Mouse (Mus musculus): Measurements from ENCODE around the gene Dpysl4. TPM values are rescaled to one million over a fixed set of nuclear protein-coding genes. Genes with fewer than 3 reads are reported as not detected.

Dpysl4 gene
- polyA plus RNA-seq (2014; fragmentation: Nextera tagmentation; extraction: Ambion mirVana): 4.8 and 5.0 TPM in 2 replicates

DNA sequence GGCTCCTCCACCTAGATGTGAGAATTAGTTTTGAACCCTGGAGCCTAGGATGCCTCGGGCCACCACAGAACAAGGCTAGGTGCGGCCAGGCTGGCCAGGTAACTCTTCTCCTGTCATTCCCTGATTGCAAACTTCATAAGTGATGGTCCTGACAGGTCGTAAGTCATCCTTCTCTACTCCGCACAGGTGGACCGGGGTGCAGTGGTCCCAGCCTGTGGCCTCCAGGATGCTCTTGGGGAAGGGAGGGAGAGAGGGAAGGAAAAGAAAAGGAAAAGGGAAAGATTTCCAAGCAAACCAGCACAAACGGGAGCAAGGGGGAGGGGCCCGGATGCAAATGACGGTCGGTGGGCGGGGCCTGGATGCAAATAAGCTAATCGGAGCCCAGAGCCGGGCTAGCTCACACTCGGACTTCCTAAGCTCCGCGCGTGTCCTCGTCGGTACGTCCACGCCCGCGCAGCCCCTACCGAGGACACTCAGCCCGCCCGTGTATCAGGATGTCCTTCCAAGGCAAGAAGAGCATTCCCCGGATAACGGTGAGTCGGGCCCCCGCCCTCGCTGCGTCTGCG is at the start of gene Dpysl4:
Gene Dpysl4, plus strand, starts transcription at position 373 of the 566 bp plus-strand sequence.
- WGBS: 7% methylated on average over 32 of the region's 32 CpGs
- H3K4me1 ChIP-seq (replicated peaks; ENCODE audit: control insufficient read depth, insufficient read depth, low read length): no peaks in the 10 kb centered on the region
- ATAC-seq (replicated peaks; ENCODE audit: low FRiP score) (peak; percentile 47; the same call in 1 of the 2 replicates), DNase-seq (ENCODE audit: low spot score) (peak; percentile 59)
- H3K9me3 ChIP-seq (ENCODE audit: control insufficient read depth, low read length): no peaks in the 10 kb centered on the region
- H3K36me3 ChIP-seq (ENCODE audit: control insufficient read depth, insufficient read depth, low read length): no peaks in the 10 kb centered on the region
- no peak within 1 kb of the TSS for H3K27ac ChIP-seq (ENCODE audit: low read depth, low read length)
- peak within 1 kb of the TSS; percentile 52 for H3K4me3 ChIP-seq (ENCODE audit: low read depth, low read length)
- peaks cover 33% of the 10 kb centered on the region for H3K27me3 ChIP-seq (replicated peaks; ENCODE audit: control insufficient read depth, insufficient read depth, low read length)
- H3K4me2 ChIP-seq: peak within 1 kb of the TSS; percentile 68
- H3K9ac ChIP-seq (ENCODE audit: low read depth, low read length): peak within 1 kb of the TSS; percentile 26; the same call in 1 of the 2 replicates

DNA sequence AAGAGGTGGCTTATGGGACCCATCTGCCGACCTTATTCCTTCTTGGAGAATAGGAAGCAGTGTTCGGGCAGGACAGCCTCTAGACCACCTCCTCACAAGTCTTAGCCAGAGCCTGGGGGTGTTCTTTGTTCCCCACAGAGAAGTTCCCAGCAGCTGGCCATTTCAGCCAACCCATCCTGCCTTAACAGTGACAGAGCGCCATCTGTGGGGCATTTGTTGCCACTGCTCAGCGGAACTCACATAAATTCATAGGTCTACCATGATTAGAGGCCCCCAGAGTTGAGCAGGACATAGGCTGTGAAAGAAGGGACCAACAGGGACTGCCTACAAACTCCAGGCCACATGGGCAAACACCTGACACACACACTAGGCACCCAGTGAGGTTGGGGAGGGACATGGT is 22.4 kb upstream of the Dpysl4 start:
- no peak overlapping the region for H3K27ac ChIP-seq (ENCODE audit: low read depth, low read length)
- no peak for DNase-seq (ENCODE audit: low spot score)
- WGBS: 45% methylated on average over 4 of the region's 4 CpGs
- H3K9me3 ChIP-seq (ENCODE audit: control insufficient read depth, low read length): no peaks in the 10 kb centered on the region
- H3K27me3 ChIP-seq (replicated peaks; ENCODE audit: control insufficient read depth, insufficient read depth, low read length): no peaks in the 10 kb centered on the region
- H3K4me1 ChIP-seq (replicated peaks; ENCODE audit: control insufficient read depth, insufficient read depth, low read length): no peaks in the 10 kb centered on the region
- no peak overlapping the region for H3K4me2 ChIP-seq
- no peak for ATAC-seq (replicated peaks; ENCODE audit: low FRiP score)
- no peaks in the 10 kb centered on the region for H3K36me3 ChIP-seq (ENCODE audit: control insufficient read depth, insufficient read depth, low read length)
- H3K4me3 ChIP-seq (ENCODE audit: low read depth, low read length): no peak overlapping the region
- H3K9ac ChIP-seq (ENCODE audit: low read depth, low read length): no peak overlapping the region

DNA sequence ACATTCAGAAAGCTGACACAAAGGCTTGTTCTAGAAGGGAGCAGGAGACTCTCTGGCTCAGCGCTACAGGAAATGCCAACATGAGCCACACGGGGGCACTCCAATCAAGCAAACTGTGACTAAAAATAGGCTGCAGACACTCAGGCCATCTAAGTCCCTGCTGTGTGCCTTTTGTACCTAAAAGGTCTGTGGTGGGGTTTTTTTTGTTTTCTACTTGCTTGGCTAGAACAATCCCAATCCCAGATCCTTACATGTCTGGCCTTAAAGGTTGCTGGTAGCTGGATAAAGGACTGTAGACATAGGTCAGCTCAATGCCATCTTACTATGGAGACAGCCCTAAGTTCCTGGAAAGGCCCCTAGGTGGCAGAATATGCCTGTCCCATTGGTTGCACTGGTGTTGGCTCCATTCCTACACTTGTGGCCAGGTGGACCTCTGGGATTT is 17.6 kb upstream of the Dpysl4 start:
- H3K4me2 ChIP-seq: no peak overlapping the region
- peak; percentile 67 for DNase-seq (ENCODE audit: low spot score)
- no peaks in the 10 kb centered on the region for H3K36me3 ChIP-seq (ENCODE audit: control insufficient read depth, insufficient read depth, low read length)
- no peak overlapping the region for H3K9ac ChIP-seq (ENCODE audit: low read depth, low read length)
- H3K4me1 ChIP-seq (replicated peaks; ENCODE audit: control insufficient read depth, insufficient read depth, low read length): no peaks in the 10 kb centered on the region
- no peak overlapping the region for H3K4me3 ChIP-seq (ENCODE audit: low read depth, low read length)
- no peak overlapping the region for H3K27ac ChIP-seq (ENCODE audit: low read depth, low read length)
- no peaks in the 10 kb centered on the region for H3K9me3 ChIP-seq (ENCODE audit: control insufficient read depth, low read length)
- 0 out of 2 replicates have a peak, but pooled peaks have one; percentile 43 for ATAC-seq (replicated peaks; ENCODE audit: low FRiP score)
- WGBS: 1% methylated on average over 2 of the region's 2 CpGs
- no peaks in the 10 kb centered on the region for H3K27me3 ChIP-seq (replicated peaks; ENCODE audit: control insufficient read depth, insufficient read depth, low read length)

DNA sequence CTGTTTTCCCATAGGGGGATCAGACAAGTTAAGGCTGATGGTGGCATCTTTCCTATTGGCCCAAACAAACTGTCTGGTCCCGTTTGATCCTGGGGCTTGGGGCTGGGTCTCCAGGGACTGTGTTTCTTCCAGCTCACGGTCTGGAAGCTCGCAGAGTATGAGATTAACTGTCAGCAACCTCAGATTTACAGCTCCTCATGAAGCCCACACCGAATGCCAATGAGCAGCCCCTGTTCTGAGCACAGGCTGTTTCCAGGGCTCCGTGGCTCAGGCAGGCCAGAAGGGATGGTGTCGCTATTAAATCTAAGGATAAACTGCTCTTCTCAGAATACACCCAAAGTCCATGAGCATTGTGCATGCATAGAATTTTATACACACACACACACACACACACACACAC is 11.6 kb upstream of the Dpysl4 start:
- Histone ChIP-seq H3K4me1 (replicated peaks; ENCODE audit: control insufficient read depth, insufficient read depth, low read length) (no peaks in the 10 kb centered on the region), H3K9ac (ENCODE audit: low read depth, low read length) (no peak overlapping the region), H3K9me3 (ENCODE audit: control insufficient read depth, low read length) (no peaks in the 10 kb centered on the region), H3K27ac (ENCODE audit: low read depth, low read length) (no peak overlapping the region), H3K4me3 (ENCODE audit: low read depth, low read length) (no peak overlapping the region), H3K27me3 (replicated peaks; ENCODE audit: control insufficient read depth, insufficient read depth, low read length) (no peaks in the 10 kb centered on the region), H3K36me3 (ENCODE audit: control insufficient read depth, insufficient read depth, low read length) (no peaks in the 10 kb centered on the region), H3K4me2 (no peak overlapping the region)
- no peak for DNase-seq (ENCODE audit: low spot score)
- no peak for ATAC-seq (replicated peaks; ENCODE audit: low FRiP score)
- WGBS: 42% methylated on average over 6 of the region's 6 CpGs

DNA sequence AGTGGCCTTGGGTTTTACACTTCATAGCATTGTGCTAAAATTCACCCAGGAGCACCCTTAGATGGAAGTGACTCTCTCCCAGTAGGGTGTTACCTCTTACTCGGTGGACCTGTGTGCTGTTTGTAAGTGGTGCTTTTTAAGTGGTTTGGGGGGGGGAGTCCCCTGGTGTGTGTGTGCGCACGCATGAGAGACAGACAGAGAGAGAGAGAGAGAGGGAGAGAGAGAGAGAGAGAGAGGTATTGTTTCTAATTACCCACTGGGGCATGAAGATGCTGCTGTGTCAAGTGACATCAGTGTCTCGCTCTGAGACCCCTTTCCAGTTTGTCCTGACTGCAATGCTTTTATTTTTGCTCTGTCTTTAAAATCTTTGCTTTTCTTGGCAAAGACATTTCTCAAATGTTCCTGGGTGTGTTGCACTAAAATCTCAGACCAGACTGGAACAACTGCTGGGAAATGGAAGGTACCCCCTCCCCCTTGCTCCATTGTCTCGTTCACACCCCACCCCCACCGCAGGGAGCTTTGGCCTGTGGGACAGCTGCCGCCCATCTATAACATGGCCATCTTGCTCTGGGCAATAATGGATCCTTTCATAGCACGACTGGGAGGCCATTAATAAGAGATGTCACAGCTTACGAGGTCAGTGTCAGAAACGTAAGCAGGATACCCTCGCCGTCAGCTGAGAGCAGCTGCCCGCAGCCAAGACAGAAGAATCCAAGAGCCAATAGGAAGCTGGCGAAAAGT is 10.6 kb upstream of the Dpysl4 start:
- H3K4me2 ChIP-seq: no peak overlapping the region
- no peak overlapping the region for H3K4me3 ChIP-seq (ENCODE audit: low read depth, low read length)
- WGBS: 60% methylated on average over 14 of the region's 14 CpGs
- no peaks in the 10 kb centered on the region for H3K4me1 ChIP-seq (replicated peaks; ENCODE audit: control insufficient read depth, insufficient read depth, low read length)
- H3K27ac ChIP-seq (ENCODE audit: low read depth, low read length): no peak overlapping the region
- no peaks in the 10 kb centered on the region for H3K27me3 ChIP-seq (replicated peaks; ENCODE audit: control insufficient read depth, insufficient read depth, low read length)
- DNase-seq (ENCODE audit: low spot score) (no peak), ATAC-seq (replicated peaks; ENCODE audit: low FRiP score) (no peak)
- no peak overlapping the region for H3K9ac ChIP-seq (ENCODE audit: low read depth, low read length)
- H3K36me3 ChIP-seq (ENCODE audit: control insufficient read depth, insufficient read depth, low read length): no peaks in the 10 kb centered on the region
- H3K9me3 ChIP-seq (ENCODE audit: control insufficient read depth, low read length): no peaks in the 10 kb centered on the region

DNA sequence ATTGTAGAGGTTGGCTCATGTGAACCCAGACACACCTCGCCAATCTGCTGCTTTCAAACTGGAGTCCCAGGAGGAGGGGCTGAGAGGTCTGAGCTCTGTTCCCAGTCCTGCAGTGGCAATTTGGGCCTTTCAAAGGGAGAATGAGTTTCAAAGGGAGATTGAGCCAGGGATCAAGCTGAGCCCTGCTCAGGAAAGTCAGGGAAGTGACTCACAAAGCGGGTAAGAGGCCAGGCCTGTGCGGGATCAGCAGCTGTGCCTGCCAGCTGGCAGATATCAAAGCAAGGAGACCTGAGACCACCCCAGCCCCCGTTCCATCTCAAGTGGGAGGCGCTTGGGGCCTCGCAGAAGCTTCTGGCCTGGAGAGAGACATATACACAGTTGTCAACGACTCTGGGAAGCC is 8.5 kb upstream of the Dpysl4 start:
- Histone ChIP-seq H3K27me3 (replicated peaks; ENCODE audit: control insufficient read depth, insufficient read depth, low read length) (no peaks in the 10 kb centered on the region), H3K36me3 (ENCODE audit: control insufficient read depth, insufficient read depth, low read length) (no peaks in the 10 kb centered on the region), H3K9ac (ENCODE audit: low read depth, low read length) (no peak overlapping the region), H3K4me2 (no peak overlapping the region), H3K4me1 (replicated peaks; ENCODE audit: control insufficient read depth, insufficient read depth, low read length) (no peaks in the 10 kb centered on the region), H3K4me3 (ENCODE audit: low read depth, low read length) (no peak overlapping the region), H3K27ac (ENCODE audit: low read depth, low read length) (no peak overlapping the region), H3K9me3 (ENCODE audit: control insufficient read depth, low read length) (no peaks in the 10 kb centered on the region)
- ATAC-seq (replicated peaks; ENCODE audit: low FRiP score): no peak
- WGBS: 32% methylated on average over 7 of the region's 7 CpGs
- no peak for DNase-seq (ENCODE audit: low spot score)

DNA sequence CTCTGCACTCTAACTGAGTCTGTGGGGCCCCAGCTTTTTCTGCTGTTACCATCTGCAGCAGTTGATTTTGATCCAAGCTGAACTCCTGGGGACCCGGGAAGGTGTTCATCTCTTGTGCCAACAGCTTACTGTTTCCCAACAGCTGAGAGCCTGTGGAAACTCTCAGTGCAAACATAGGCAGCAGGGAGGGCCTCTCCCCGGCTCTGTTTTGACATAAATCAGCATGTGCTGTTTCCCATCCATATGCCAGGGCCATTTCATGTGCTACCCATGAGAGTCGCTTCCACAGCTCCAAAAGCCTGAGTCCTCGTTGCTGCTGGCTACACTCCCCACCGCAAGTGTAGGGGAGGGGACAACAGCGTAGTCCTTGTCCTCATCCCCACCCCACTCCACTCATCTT is 7.6 kb upstream of the Dpysl4 start:
- no peaks in the 10 kb centered on the region; the same call in 1 of the 2 replicates for H3K27me3 ChIP-seq (replicated peaks; ENCODE audit: control insufficient read depth, insufficient read depth, low read length)
- no peaks in the 10 kb centered on the region for H3K4me1 ChIP-seq (replicated peaks; ENCODE audit: control insufficient read depth, insufficient read depth, low read length)
- H3K36me3 ChIP-seq (ENCODE audit: control insufficient read depth, insufficient read depth, low read length): no peaks in the 10 kb centered on the region
- no peak overlapping the region for H3K27ac ChIP-seq (ENCODE audit: low read depth, low read length)
- no peak overlapping the region for H3K9ac ChIP-seq (ENCODE audit: low read depth, low read length)
- H3K4me2 ChIP-seq: no peak overlapping the region
- DNase-seq (ENCODE audit: low spot score): no peak
- ATAC-seq (replicated peaks; ENCODE audit: low FRiP score): no peak
- 61% methylated on average over 6 of the region's 6 CpGs for WGBS
- no peaks in the 10 kb centered on the region for H3K9me3 ChIP-seq (ENCODE audit: control insufficient read depth, low read length)
- H3K4me3 ChIP-seq (ENCODE audit: low read depth, low read length): no peak overlapping the region

DNA sequence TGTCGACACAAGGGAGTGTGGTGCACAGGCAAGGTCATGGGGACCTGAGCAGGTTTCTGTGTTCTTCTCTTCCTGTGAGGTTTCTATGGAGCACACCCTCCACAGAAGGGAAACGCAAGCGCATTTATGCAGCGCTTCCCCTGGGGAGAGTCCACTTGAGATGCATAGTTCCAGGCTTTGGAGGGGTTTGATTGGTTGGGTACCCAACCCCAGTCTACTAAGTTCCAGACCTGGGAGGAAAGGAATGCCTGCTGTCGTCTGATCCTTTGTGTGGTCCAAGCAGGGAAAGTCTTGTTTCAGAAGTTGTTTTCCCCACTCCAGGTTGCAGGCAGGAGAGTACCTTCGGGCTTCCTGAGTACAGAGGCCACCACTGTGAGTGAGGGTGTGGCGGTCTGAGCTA is 6.7 kb upstream of the Dpysl4 start:
- no peaks in the 10 kb centered on the region for H3K4me1 ChIP-seq (replicated peaks; ENCODE audit: control insufficient read depth, insufficient read depth, low read length)
- ATAC-seq (replicated peaks; ENCODE audit: low FRiP score) (no peak), DNase-seq (ENCODE audit: low spot score) (no peak)
- H3K27ac ChIP-seq (ENCODE audit: low read depth, low read length): no peak overlapping the region
- H3K4me3 ChIP-seq (ENCODE audit: low read depth, low read length): no peak overlapping the region
- 73% methylated on average over 7 of the region's 7 CpGs for WGBS
- no peak overlapping the region for H3K9ac ChIP-seq (ENCODE audit: low read depth, low read length)
- no peaks in the 10 kb centered on the region for H3K36me3 ChIP-seq (ENCODE audit: control insufficient read depth, insufficient read depth, low read length)
- no peaks in the 10 kb centered on the region for H3K9me3 ChIP-seq (ENCODE audit: control insufficient read depth, low read length)
- no peak overlapping the region for H3K4me2 ChIP-seq
- no peaks in the 10 kb centered on the region; the same call in 1 of the 2 replicates for H3K27me3 ChIP-seq (replicated peaks; ENCODE audit: control insufficient read depth, insufficient read depth, low read length)

DNA sequence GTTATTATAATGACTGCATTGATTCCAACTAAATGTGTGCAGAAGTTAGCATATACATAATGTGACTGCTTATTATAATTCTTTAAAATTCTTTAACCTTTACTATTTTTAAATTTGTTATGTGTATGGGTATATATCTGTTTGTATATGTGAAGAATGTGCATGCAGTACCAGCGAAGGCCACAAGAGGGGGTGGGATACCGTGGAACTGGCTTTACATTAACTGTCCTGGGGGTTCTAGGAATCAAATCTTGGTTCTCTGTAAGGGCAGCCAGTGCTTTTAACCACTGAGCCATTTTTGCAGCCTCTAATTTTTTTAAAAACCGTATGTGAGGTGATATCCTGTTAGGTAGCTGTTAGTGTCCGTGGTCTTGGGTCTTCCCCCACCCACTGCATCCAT is 5.1 kb upstream of the Dpysl4 start:
- WGBS: 63% methylated on average over 4 of the region's 4 CpGs
- Histone ChIP-seq H3K9me3 (ENCODE audit: control insufficient read depth, low read length) (no peaks in the 10 kb centered on the region), H3K27ac (ENCODE audit: low read depth, low read length) (no peak overlapping the region), H3K4me3 (ENCODE audit: low read depth, low read length) (no peak overlapping the region), H3K36me3 (ENCODE audit: control insufficient read depth, insufficient read depth, low read length) (no peaks in the 10 kb centered on the region), H3K4me2 (no peak overlapping the region), H3K9ac (ENCODE audit: low read depth, low read length) (no peak overlapping the region), H3K27me3 (replicated peaks; ENCODE audit: control insufficient read depth, insufficient read depth, low read length) (peaks cover 10% of the 10 kb centered on the region), H3K4me1 (replicated peaks; ENCODE audit: control insufficient read depth, insufficient read depth, low read length) (no peaks in the 10 kb centered on the region)
- ATAC-seq (replicated peaks; ENCODE audit: low FRiP score) (no peak), DNase-seq (ENCODE audit: low spot score) (no peak)

Data from liver, embryonic 11.5 days (tissue).